Mouse (Mus musculus) ZHBTc4 (cell line): ENCODE measurements around the gene Itgb8.

Experiments used
- DNase-seq: peaks from one replicate; pipeline ENCODE4 v3.0.0-alpha.2; 2011; ENCODE audit warnings: low read depth, low spot score

Gene Itgb8

GRCm38 (mm10) chr12:119238696-119239415 lies at the start of gene Itgb8:
Gene Itgb8 (minus strand): TSS chr12:119238802.
- peak; percentile 73 for DNase-seq

- DNase-seq = no peak
Observed at GRCm38 (mm10) chr12:119276282-119276681, 37.7 kb upstream of the Itgb8 start.

GRCm38 (mm10) chr12:119273605-119274004 lies 35.0 kb upstream of the Itgb8 start:
- DNase-seq = no peak

GRCm38 (mm10) chr12:119271964-119272363 lies 33.4 kb upstream of the Itgb8 start:
- DNase-seq = no peak

GRCm38 (mm10) chr12:119270036-119270435 lies 31.4 kb upstream of the Itgb8 start:
- no peak for DNase-seq

- no peak for DNase-seq
Observed at GRCm38 (mm10) chr12:119268723-119269122, 30.1 kb upstream of the Itgb8 start.

GRCm38 (mm10) chr12:119264506-119264905 lies 25.9 kb upstream of the Itgb8 start:
- DNase-seq = no peak

- DNase-seq = no peak
Observed at GRCm38 (mm10) chr12:119248581-119248980, 10.0 kb upstream of the Itgb8 start.

GRCm38 (mm10) chr12:119241071-119241470 lies 2.5 kb upstream of the Itgb8 start:
- no peak for DNase-seq

GRCm38 (mm10) chr12:119237921-119238695 lies 494 bp downstream of the Itgb8 start:
- DNase-seq = peak; percentile 71

- DNase-seq = no peak
Observed at GRCm38 (mm10) chr12:119237241-119237920, 1.2 kb downstream of the Itgb8 start.

GRCm38 (mm10) chr12:119231831-119232230 lies 6.8 kb downstream of the Itgb8 start:
- DNase-seq = no peak

GRCm38 (mm10) chr12:119230444-119230843 lies 8.2 kb downstream of the Itgb8 start:
- DNase-seq = no peak

- no peak for DNase-seq
Observed at GRCm38 (mm10) chr12:119229601-119230000, 9.0 kb downstream of the Itgb8 start.

- no peak for DNase-seq
Observed at GRCm38 (mm10) chr12:119227898-119228297, 10.7 kb downstream of the Itgb8 start.

GRCm38 (mm10) chr12:119224699-119225098 lies 13.9 kb downstream of the Itgb8 start:
- no peak for DNase-seq

GRCm38 (mm10) chr12:119219409-119219808 lies 19.2 kb downstream of the Itgb8 start:
- DNase-seq = no peak

GRCm38 (mm10) chr12:119217700-119218265 lies 20.8 kb downstream of the Itgb8 start:
- no peak for DNase-seq

GRCm38 (mm10) chr12:119215225-119215624 lies 23.4 kb downstream of the Itgb8 start:
- DNase-seq = no peak

- no peak for DNase-seq
Observed at GRCm38 (mm10) chr12:119211533-119211932, 27.1 kb downstream of the Itgb8 start.

- no peak for DNase-seq
Observed at GRCm38 (mm10) chr12:119210590-119210989, 28.0 kb downstream of the Itgb8 start.

GRCm38 (mm10) chr12:119210073-119210425 lies 28.6 kb downstream of the Itgb8 start:
- no peak for DNase-seq
